Mouse (Mus musculus) thymus, postnatal 14 days (tissue): ENCODE measurements around the gene Maml3.
A peak's percentile ranks its signal among the peaks of the same experiment; 100 is the strongest.

Experiments used
- DNase-seq: peaks from one replicate; pipeline ENCODE4 v3.0.0; 2021

Gene Maml3

GRCm38 (mm10) chr3:52090230-52090873 lies 14.5 kb downstream of the Maml3 start:
- no peak for DNase-seq

GRCm38 (mm10) chr3:52088458-52089341 lies 16.2 kb downstream of the Maml3 start:
- DNase-seq, result peak; percentile 86

- DNase-seq, result no peak
Measured at GRCm38 (mm10) chr3:52087636-52088280, 17.1 kb downstream of the Maml3 start.

GRCm38 (mm10) chr3:52078763-52079162 lies 26.1 kb downstream of the Maml3 start:
- no peak for DNase-seq

- DNase-seq, result no peak
Measured at GRCm38 (mm10) chr3:52073959-52074358, 30.9 kb downstream of the Maml3 start.

GRCm38 (mm10) chr3:52071996-52072395 lies 32.9 kb downstream of the Maml3 start:
- DNase-seq, result no peak

- no peak for DNase-seq
Measured at GRCm38 (mm10) chr3:52070163-52070478, 34.8 kb downstream of the Maml3 start.

- DNase-seq, result peak; percentile 76
Measured at GRCm38 (mm10) chr3:52069304-52070162, 35.3 kb downstream of the Maml3 start.

- DNase-seq, result no peak
Measured at GRCm38 (mm10) chr3:52068885-52069284, 36.0 kb downstream of the Maml3 start.

- DNase-seq, result no peak
Measured at GRCm38 (mm10) chr3:52067181-52067580, 37.7 kb downstream of the Maml3 start.

GRCm38 (mm10) chr3:52066142-52066541 lies 38.7 kb downstream of the Maml3 start:
- no peak for DNase-seq

- no peak for DNase-seq
Measured at GRCm38 (mm10) chr3:52063261-52063655, 41.6 kb downstream of the Maml3 start.

- DNase-seq, result no peak
Measured at GRCm38 (mm10) chr3:52062389-52063260, 42.3 kb downstream of the Maml3 start.

- DNase-seq, result no peak
Measured at GRCm38 (mm10) chr3:52061472-52062388, 43.1 kb downstream of the Maml3 start.

GRCm38 (mm10) chr3:52060886-52061285 lies 44.0 kb downstream of the Maml3 start:
- DNase-seq, result no peak

GRCm38 (mm10) chr3:52051801-52052200 lies 53.1 kb downstream of the Maml3 start:
- DNase-seq, result no peak

GRCm38 (mm10) chr3:52048082-52048481 lies 56.8 kb downstream of the Maml3 start:
- no peak for DNase-seq

- no peak for DNase-seq
Measured at GRCm38 (mm10) chr3:52047537-52047936, 57.3 kb downstream of the Maml3 start.

GRCm38 (mm10) chr3:52046895-52047372 lies 57.9 kb downstream of the Maml3 start:
- peak; percentile 84 for DNase-seq

- peak; percentile 60 for DNase-seq
Measured at GRCm38 (mm10) chr3:52046027-52046700, 58.7 kb downstream of the Maml3 start.
